Mouse (Mus musculus) heart, embryonic 15.5 days (tissue): ENCODE results near the gene Cspg4. TPM values are rescaled to one million over a fixed set of nuclear protein-coding genes. Genes with fewer than 3 reads are reported as not detected.
A peak's percentile ranks its signal among the peaks of the same experiment; 100 is the strongest.

Experiments used
- ATAC-seq: fragments of 200-750 bp; cut with Nextera tagmentation; replicated peaks from 2 replicates; pipeline ENCODE4 v1.8.0; 2017; ENCODE audit warnings: low read depth, moderate TSS enrichment; ENCODE audit not compliant: insufficient number of reproducible peaks, insufficient read depth, low FRiP score
- H3K27ac ChIP-seq: fragments of 300-500 bp; sonication (generic); 2 replicates; pipeline ENCODE4 v1.5.1; 2015; ENCODE audit warnings: mild to moderate bottlenecking, inconsistent platforms
- H3K27me3 ChIP-seq: fragments of 300-500 bp; sonication (generic); 2 replicates; pipeline ENCODE4 v1.6.1; 2015; ENCODE audit warnings: inconsistent platforms
- H3K36me3 ChIP-seq: fragments of 300-500 bp; sonication (generic); 2 replicates; pipeline ENCODE4 v1.6.1; 2015; ENCODE audit warnings: mild to moderate bottlenecking, inconsistent platforms
- H3K4me1 ChIP-seq: fragments of 300-500 bp; sonication (generic); replicated peaks from 2 replicates; pipeline ENCODE4 v1.6.1; 2015; ENCODE audit warnings: inconsistent platforms
- H3K4me2 ChIP-seq: fragments of 300-500 bp; sonication (generic); 2 replicates; pipeline ENCODE4 v1.6.1; 2015; ENCODE audit warnings: inconsistent platforms, mild to moderate bottlenecking, moderate library complexity
- H3K4me3 ChIP-seq: fragments of 300-500 bp; sonication (generic); 2 replicates; pipeline ENCODE4 v1.5.1; 2015; ENCODE audit warnings: mild to moderate bottlenecking, inconsistent platforms
- H3K9ac ChIP-seq: fragments of 300-500 bp; sonication (generic); 2 replicates; pipeline ENCODE4 v1.6.1; 2015; ENCODE audit warnings: mild to moderate bottlenecking, inconsistent platforms
- H3K9me3 ChIP-seq: fragments of 300-500 bp; sonication (generic); replicated peaks from 2 replicates; pipeline ENCODE4 v1.6.1; 2016; ENCODE audit warnings: inconsistent platforms
- WGBS: fragments of 180-500 bp; shearing (Covaris S2); methylation state at CpG from one replicate; pipeline ENCODE4 v1.1.7; 2015; ENCODE audit warnings: mixed read lengths; 5-methylcytosine and 5-hydroxymethylcytosine counted together
- polyA plus RNA-seq: library from polyadenylated mRNA; unstranded; fragments of >200 nt; fragmentation: Nextera tagmentation; extraction: Ambion mirVana; gene quantifications from 2 replicates; pipeline ENCODE4 v1.2.1, GENCODE M21; 2015

The Cspg4 gene
- polyA plus RNA-seq, 1 experiment from 2014 or later = 28.9 TPM

DNA sequence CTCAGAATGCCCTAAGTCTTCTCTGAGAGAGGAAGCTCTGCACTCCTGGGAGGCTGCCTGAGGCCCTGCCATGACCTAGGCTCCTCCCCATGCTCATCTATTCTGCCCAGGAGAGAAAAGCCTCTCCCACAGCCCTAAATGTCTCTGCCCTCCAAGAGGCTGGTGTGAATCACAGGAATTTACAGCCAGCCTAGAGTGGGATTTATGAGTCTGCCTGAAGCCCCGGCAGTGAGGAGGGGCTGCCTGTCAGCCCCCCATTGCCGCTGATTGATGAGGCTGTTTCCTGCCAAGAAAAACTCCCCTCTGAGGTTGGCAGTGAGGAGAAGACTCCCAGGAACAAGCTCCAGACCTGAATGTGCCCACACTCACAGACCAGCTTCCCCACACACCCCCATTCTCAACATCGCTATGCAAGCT lies 22.5 kb upstream of the Cspg4 start:
- Histone ChIP-seq H3K4me1 (peaks cover 21% of the 10 kb centered on the region), H3K27me3 (peaks cover 25% of the 10 kb centered on the region), H3K27ac (no peak overlapping the region), H3K4me3 (no peak overlapping the region), H3K4me2 (no peak overlapping the region), H3K36me3 (no peaks in the 10 kb centered on the region), H3K9ac (no peak overlapping the region), H3K9me3 (no peaks in the 10 kb centered on the region)
- ATAC-seq = no peak
- 39% methylated on average over 3 of the region's 3 CpGs for WGBS

DNA sequence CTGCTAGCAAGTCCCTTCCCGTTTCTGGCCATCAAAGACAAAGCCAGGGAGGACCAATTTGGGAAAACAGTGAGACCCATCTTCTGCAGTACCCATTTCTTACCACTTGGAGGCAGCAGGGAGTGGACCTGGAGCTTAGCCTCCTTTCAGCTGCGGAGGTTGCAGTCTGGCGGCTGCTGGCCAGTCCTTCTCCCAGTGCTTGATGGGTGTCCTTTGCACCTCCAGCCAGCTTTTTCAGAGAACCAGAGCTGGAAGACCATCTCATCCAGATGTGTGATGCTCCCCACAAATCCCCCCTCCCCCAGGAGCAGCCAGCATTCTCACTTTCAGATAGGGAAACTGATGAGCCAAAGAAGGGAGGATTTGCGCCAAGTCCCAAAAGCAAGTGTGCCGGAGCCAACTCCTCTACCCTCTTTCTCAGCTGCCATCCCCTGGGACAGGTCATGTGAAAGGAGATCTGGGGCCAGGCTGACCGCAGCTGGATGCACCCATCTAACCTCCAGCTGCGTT lies 21.1 kb upstream of the Cspg4 start:
- H3K4me3 ChIP-seq = no peak overlapping the region
- H3K9me3 ChIP-seq = no peaks in the 10 kb centered on the region
- no peak overlapping the region for H3K4me2 ChIP-seq
- no peak overlapping the region for H3K27ac ChIP-seq
- H3K9ac ChIP-seq = no peak overlapping the region
- peaks cover 20% of the 10 kb centered on the region for H3K27me3 ChIP-seq
- WGBS = 32% methylated on average over 7 of the region's 7 CpGs
- no peak for ATAC-seq
- no peaks in the 10 kb centered on the region for H3K36me3 ChIP-seq
- peaks cover 21% of the 10 kb centered on the region for H3K4me1 ChIP-seq

DNA sequence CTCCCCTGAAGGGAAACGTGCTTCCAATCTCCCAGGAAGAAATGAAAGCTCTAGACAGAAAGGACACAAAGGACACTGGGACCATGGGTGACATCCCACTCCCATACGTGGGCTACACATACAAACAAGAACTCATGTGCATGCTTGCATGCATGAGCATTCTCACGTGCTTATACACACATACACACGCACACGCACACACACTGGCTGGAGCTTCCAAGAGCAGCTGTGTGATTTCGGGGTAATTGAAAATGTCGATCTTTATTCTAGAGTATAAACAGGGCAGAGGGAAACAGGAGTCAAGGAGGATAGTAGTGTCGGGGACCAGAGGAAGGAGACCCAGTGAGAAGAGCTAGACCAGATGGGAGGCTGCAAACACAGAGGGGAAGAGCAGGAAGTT lies 20.2 kb upstream of the Cspg4 start:
- ATAC-seq = no peak
- 69% methylated on average over 8 of the region's 8 CpGs for WGBS

DNA sequence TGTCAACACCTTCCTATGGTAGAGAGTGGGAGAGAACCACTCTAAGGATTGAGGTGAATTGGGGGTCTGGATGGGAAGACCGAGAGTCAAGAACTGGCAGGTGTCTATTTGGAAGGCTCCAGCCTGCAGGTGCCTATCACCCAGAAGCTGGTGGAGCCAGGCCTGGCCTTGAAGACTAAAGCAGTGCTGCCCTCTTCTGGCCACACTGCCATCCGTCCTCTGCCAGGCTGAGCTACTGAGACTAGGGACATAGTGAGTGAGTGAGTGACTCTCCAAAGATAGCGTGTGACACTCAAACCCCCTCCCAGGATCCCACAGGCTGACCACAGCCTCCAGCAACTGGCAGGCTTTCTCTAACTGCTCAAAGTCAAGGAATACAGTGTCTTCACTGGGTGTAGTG lies 17.3 kb upstream of the Cspg4 start:
- Histone ChIP-seq H3K4me1 (peaks cover 30% of the 10 kb centered on the region), H3K4me2 (no peak overlapping the region), H3K36me3 (no peaks in the 10 kb centered on the region), H3K9ac (no peak overlapping the region), H3K9me3 (no peaks in the 10 kb centered on the region), H3K27me3 (peaks cover 18% of the 10 kb centered on the region), H3K4me3 (no peak overlapping the region), H3K27ac (no peak overlapping the region)
- WGBS = 19% methylated on average over 3 of the region's 3 CpGs
- ATAC-seq = no peak; the same call in 1 of the 2 replicates

More for the DNA sequence above, 20.2 kb upstream of the Cspg4 start:
- H3K27ac ChIP-seq = no peak overlapping the region
- H3K4me3 ChIP-seq = no peak overlapping the region
- H3K9me3 ChIP-seq = no peaks in the 10 kb centered on the region
- no peak overlapping the region for H3K4me2 ChIP-seq
- H3K27me3 ChIP-seq = peaks cover 18% of the 10 kb centered on the region
- H3K9ac ChIP-seq = no peak overlapping the region
- peaks cover 17% of the 10 kb centered on the region for H3K4me1 ChIP-seq
- H3K36me3 ChIP-seq = no peaks in the 10 kb centered on the region

DNA sequence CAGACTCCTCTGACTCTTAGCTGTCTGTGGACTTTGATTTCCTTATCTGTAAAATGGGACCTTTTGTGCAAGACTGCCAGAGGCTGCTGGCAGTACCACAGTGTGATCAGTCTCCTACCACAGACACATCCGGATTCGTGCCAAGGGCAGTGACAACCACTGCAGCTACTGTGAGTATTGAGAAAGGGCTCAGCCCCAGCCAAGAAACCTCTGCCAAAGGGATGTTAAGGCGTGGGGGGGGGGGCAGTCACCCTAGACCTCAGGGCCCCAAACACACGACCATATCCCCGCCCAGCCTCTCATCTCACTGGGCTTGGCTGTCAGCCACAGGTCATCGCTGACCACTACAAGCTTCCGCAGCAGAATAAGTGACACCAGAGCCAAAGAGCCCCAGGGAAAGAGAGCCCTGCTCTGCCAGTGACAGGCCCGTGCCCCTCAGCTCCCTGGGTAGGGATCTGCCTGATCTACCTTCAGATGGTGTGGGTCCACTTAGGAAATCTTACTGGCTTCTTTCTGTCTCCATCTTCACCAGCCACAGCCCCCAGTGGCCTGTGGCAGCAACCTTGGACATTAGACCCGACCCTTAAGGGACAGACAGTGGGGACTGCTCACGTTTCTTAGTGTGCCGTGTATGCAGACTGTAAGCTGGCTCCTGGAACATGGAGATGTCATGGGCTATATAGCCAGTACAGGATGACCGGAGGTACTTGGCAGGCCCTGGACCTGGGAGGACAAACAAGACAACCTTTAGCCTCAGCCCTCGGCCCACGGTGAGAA lies 14.5 kb upstream of the Cspg4 start:
- 62% methylated on average over 14 of the region's 14 CpGs for WGBS
- H3K9ac ChIP-seq = no peak overlapping the region
- no peak for ATAC-seq

DNA sequence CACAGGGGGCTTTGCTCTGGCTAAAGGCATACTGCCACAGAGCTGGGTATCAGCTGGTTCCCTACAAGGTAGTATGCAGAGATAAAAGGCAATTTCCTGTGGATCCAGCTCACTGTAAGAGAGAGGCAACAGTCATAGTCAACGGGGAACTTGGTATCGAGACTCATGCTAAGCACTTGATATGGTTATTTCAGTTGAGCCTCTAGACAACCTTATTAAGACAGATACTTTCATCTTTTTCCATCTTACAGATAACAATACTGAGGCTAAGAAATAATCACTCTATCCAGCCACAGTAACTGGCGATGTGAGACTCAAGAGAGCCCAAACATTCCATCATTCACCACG lies 14.0 kb upstream of the Cspg4 start:
- no peak for ATAC-seq
- peaks cover 35% of the 10 kb centered on the region for H3K4me1 ChIP-seq
- no peaks in the 10 kb centered on the region for H3K9me3 ChIP-seq
- H3K27ac ChIP-seq = no peak overlapping the region
- H3K4me2 ChIP-seq = no peak overlapping the region
- no peak overlapping the region for H3K9ac ChIP-seq
- H3K36me3 ChIP-seq = no peaks in the 10 kb centered on the region
- WGBS = 76% methylated on average over 4 of the region's 4 CpGs
- H3K4me3 ChIP-seq = no peak overlapping the region
- peaks cover 4% of the 10 kb centered on the region; the same call in 1 of the 2 replicates for H3K27me3 ChIP-seq

More for the DNA sequence above, 14.5 kb upstream of the Cspg4 start:
- Histone ChIP-seq H3K27me3 (peaks cover 4% of the 10 kb centered on the region; the same call in 1 of the 2 replicates), H3K4me3 (no peak overlapping the region), H3K4me2 (no peak overlapping the region), H3K27ac (no peak overlapping the region), H3K36me3 (no peaks in the 10 kb centered on the region), H3K9me3 (no peaks in the 10 kb centered on the region), H3K4me1 (peaks cover 35% of the 10 kb centered on the region)

DNA sequence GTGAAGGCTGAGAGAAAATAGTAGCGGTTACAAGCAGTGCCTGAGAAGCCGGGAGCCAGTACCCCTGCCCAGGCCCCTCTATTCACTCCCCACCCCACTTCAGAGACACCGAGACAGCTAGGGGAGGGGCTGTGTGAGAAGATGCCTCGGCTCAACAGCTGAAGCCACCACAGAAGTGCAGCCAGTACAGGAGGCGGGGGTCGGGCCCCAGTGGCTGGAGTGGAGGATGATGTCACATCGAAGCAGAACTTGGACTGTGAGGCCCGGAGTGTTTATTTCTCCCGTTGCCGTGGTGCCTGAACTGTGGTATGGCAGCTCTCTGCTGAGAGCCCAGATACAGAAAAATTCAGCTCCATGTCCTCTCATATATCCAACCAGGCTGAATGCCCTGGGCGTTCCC lies 13.1 kb upstream of the Cspg4 start:
- Histone ChIP-seq H3K9me3 (no peaks in the 10 kb centered on the region), H3K4me1 (peaks cover 35% of the 10 kb centered on the region), H3K4me2 (peak overlapping the region; percentile 24), H3K27ac (peak overlapping the region; percentile 72), H3K9ac (0 out of 2 replicates have a peak overlapping the region, but pooled peaks have one; percentile 20), H3K36me3 (no peaks in the 10 kb centered on the region), H3K4me3 (no peak overlapping the region), H3K27me3 (peaks cover 2% of the 10 kb centered on the region; the same call in 1 of the 2 replicates)
- 15% methylated on average over 11 of the region's 11 CpGs for WGBS
- ATAC-seq = peak; percentile 85

DNA sequence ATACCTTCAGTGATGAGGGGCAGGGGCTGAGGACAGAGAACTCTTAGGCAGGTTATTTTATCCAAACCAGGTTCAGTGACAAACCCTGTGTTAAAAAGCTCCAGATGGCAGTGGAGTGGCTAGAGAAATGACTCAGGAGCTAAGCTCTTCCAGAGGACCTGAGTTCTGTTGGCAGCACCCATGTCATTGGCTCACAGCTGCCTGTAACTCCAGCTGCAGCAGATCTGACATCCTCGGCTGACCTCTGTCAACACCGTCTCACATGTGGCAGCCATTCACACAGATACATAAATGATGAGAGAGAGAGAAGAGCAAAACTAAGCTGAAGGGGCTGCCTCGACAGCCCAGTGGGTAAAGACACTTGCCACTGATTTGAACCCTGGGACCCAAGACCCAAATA lies 7.4 kb upstream of the Cspg4 start:
- 38% methylated on average over 3 of the region's 3 CpGs for WGBS
- no peaks in the 10 kb centered on the region for H3K36me3 ChIP-seq
- no peak overlapping the region for H3K9ac ChIP-seq
- no peaks in the 10 kb centered on the region for H3K27me3 ChIP-seq
- H3K4me2 ChIP-seq = no peak overlapping the region
- no peak overlapping the region for H3K27ac ChIP-seq
- peaks cover 28% of the 10 kb centered on the region for H3K4me1 ChIP-seq
- ATAC-seq = no peak
- H3K9me3 ChIP-seq = no peaks in the 10 kb centered on the region
- no peak overlapping the region for H3K4me3 ChIP-seq

DNA sequence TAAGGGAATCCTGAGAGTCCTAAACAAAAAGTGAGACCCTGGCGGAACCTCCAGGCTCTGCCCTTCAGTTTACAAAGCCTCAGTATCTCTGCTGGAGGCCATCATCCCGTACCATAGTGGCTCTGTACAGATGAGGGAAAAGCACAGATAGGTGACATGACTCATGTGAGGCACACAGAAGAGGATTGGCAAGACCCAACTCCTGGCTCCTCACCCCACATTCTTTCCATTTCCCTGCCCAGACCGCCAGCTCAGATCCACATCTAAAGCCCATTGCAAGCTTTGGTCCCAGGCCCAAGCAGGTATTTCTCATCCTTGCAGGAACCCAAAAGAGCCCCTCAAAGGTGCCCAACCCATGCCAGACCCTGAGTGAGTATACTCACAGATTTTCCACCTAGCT lies 4.8 kb upstream of the Cspg4 start:
- H3K4me1 ChIP-seq = peaks cover 36% of the 10 kb centered on the region
- no peak overlapping the region for H3K27ac ChIP-seq
- no peak overlapping the region for H3K4me3 ChIP-seq
- H3K9me3 ChIP-seq = no peaks in the 10 kb centered on the region
- ATAC-seq = no peak
- no peak overlapping the region for H3K9ac ChIP-seq
- WGBS = 43% methylated on average over 3 of the region's 3 CpGs
- peaks cover 4% of the 10 kb centered on the region; the same call in 1 of the 2 replicates for H3K27me3 ChIP-seq
- H3K4me2 ChIP-seq = no peak overlapping the region
- H3K36me3 ChIP-seq = no peaks in the 10 kb centered on the region

DNA sequence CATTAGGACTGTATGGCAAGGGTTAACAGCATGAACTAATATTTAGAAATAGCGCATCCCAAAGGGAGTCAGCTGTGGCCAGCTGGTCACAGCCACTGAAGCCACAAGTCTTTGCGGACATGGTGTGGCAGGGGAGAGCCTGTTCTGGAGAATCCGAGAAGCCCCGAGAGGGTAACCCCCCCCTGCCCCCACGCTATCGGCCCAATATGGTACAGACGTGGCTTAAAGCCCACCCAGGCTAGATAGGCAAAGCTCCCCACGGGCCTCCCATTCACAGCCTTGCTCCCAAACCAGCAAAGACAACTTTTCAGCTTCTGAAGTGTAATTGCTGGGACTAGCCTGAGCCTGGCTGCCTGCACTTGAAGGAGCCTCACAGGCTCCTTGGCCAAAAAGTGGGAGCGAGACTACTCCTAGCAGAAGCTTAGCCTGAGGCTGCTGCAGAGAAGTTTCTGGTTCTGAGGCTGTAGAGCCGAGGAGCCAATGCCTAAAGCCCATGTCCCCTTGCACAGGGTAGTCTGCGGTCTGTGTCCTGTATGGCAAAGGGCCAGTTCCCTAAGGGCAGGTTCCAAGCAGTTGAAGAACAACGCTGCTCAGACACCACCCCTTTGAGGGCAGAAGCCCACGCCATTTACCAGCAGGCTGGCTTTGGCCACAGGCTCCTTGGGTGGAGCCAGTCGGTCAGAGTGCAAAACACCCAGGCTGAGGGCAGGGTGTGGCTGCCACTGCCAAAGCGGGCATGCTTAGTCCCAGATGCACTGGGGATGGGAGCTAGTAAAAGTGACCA lies 4.2 kb upstream of the Cspg4 start:
- Histone ChIP-seq H3K9ac (no peak overlapping the region), H3K36me3 (no peaks in the 10 kb centered on the region), H3K4me3 (no peak overlapping the region), H3K9me3 (no peaks in the 10 kb centered on the region), H3K4me1 (peaks cover 36% of the 10 kb centered on the region), H3K27me3 (peaks cover 4% of the 10 kb centered on the region; the same call in 1 of the 2 replicates), H3K4me2 (no peak overlapping the region), H3K27ac (peak overlapping the region; percentile 36; the same call in 1 of the 2 replicates)
- ATAC-seq = no peak
- 45% methylated on average over 15 of the region's 15 CpGs for WGBS

DNA sequence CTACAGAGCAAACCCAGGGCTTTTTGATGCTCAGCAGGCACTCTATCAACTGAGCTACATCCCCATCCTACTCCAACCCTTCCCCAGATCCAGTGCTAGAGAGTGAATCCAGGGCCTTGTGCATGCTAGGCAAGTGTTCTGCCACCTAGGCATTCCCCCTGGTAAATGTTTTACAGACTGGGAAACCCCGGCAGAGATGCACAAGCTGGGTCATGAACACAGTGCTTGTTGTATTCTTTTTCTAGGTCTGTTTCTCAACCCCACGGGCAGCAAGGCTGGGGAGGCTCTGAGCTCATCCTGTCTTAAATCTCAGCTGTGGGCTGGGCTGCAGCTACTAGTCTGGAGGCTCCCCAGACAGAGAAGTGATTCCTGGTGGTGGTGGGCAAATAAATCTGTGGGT lies 2.0 kb upstream of the Cspg4 start:
- Histone ChIP-seq H3K27me3 (peaks cover 4% of the 10 kb centered on the region; the same call in 1 of the 2 replicates), H3K36me3 (no peaks in the 10 kb centered on the region), H3K4me3 (no peak overlapping the region), H3K4me2 (no peak overlapping the region), H3K27ac (no peak overlapping the region), H3K4me1 (peaks cover 51% of the 10 kb centered on the region), H3K9me3 (no peaks in the 10 kb centered on the region), H3K9ac (no peak overlapping the region)
- no peak for ATAC-seq
- 66% methylated on average over 2 of the region's 2 CpGs for WGBS
